Mouse (Mus musculus) intestine, postnatal 0 days (tissue): ENCODE measurements around the gene Snrnp48. TPM values are rescaled to one million over a fixed set of nuclear protein-coding genes. Genes with fewer than 3 reads are reported as not detected.

Experiments
- ATAC-seq: fragments of 200-750 bp; cut with Nextera tagmentation; 2 replicates; pipeline ENCODE4 v1.8.0; 2017; ENCODE audit warnings: mild to moderate bottlenecking, moderate TSS enrichment, moderate library complexity
- H3K27ac ChIP-seq: fragments of 300-500 bp; sonication (generic); 2 replicates; pipeline ENCODE4 v1.5.1; 2014; ENCODE audit warnings: mild to moderate bottlenecking, low read depth, low read length, moderate library complexity
- H3K27me3 ChIP-seq: fragments of 300-500 bp; sonication (generic); replicated peaks from 2 replicates; pipeline ENCODE4 v1.6.1; 2014; ENCODE audit warnings: low read length, mixed read lengths; ENCODE audit not compliant: control insufficient read depth, insufficient read depth
- H3K36me3 ChIP-seq: fragments of 300-500 bp; sonication (generic); 2 replicates; pipeline ENCODE4 v1.6.1; 2014; ENCODE audit warnings: mild to moderate bottlenecking, moderate library complexity; ENCODE audit not compliant: control insufficient read depth, insufficient read depth
- H3K4me1 ChIP-seq: fragments of 300-500 bp; sonication (generic); replicated peaks from 2 replicates; pipeline ENCODE4 v1.6.1; 2014; ENCODE audit warnings: antibody characterized with exemption, low read length, mixed read lengths; ENCODE audit not compliant: control insufficient read depth, insufficient read depth
- H3K4me2 ChIP-seq: fragments of 300-500 bp; sonication (generic); replicated peaks from 2 replicates; pipeline ENCODE4 v1.6.1; 2014; ENCODE audit warnings: low read depth, mild to moderate bottlenecking, moderate library complexity
- H3K4me3 ChIP-seq: fragments of 300-500 bp; sonication (generic); 2 replicates; pipeline ENCODE4 v1.5.1; 2014; ENCODE audit warnings: low read depth, low read length
- H3K9ac ChIP-seq: fragments of 300-500 bp; sonication (generic); 2 replicates; pipeline ENCODE4 v1.6.1; 2014; ENCODE audit warnings: mild to moderate bottlenecking, low read depth, low read length
- H3K9me3 ChIP-seq: fragments of 300-500 bp; sonication (generic); 2 replicates; pipeline ENCODE4 v1.6.1; 2016; ENCODE audit warnings: mixed run types; ENCODE audit not compliant: control insufficient read depth
- CTCF ChIP-seq: sonication (generic); IDR thresholded peaks from 2 replicates; pipeline ENCODE4 v1.5.1; 2016; ENCODE audit warnings: low read depth, mild to moderate bottlenecking, control low read depth, antibody characterized with exemption, moderate library complexity
- WGBS: fragments of 180-500 bp; shearing (Covaris S2); extraction: QIAGEN DNeasy Blood & Tissue Kit; methylation state at CpG from one replicate; pipeline ENCODE4 v1.1.7; 2014; 5-methylcytosine and 5-hydroxymethylcytosine counted together
- polyA plus RNA-seq: library from polyadenylated mRNA; unstranded; fragments of >200 nt; fragmentation: Nextera tagmentation; extraction: Ambion mirVana; gene quantifications from 2 replicates; pipeline ENCODE4 v1.2.1, GENCODE M21; 2015

Gene Snrnp48
- 19.5 and 23.8 TPM in 2 replicates for polyA plus RNA-seq

GRCm38 (mm10) chr13:38204702-38205482 lies at the start of gene Snrnp48:
Snrnp48 (plus strand) TSS chr13:38204938.
- no peak for TF ChIP-seq CTCF

GRCm38 (mm10) chr13:38155523-38155922 lies 49.2 kb upstream of the Snrnp48 start:
- ATAC-seq, result 0 out of 2 replicates have a peak, but pooled peaks have one; percentile 9
- no peak overlapping the region for H3K4me3 ChIP-seq

More at GRCm38 (mm10) chr13:38204702-38205482, at the start of gene Snrnp48:
- peak; percentile 94 for ATAC-seq
- WGBS, result under 1% methylated on average over 59 of the region's 59 CpGs
- Histone ChIP-seq H3K4me2 (peak within 1 kb of the TSS; percentile 74), H3K27ac (peak within 1 kb of the TSS; percentile 90), H3K36me3 (no peaks in the 10 kb centered on the region), H3K4me3 (peak within 1 kb of the TSS; percentile 88), H3K9ac (peak within 1 kb of the TSS; percentile 86), H3K9me3 (no peaks in the 10 kb centered on the region), H3K4me1 (peaks cover 5% of the 10 kb centered on the region), H3K27me3 (no peaks in the 10 kb centered on the region)

GRCm38 (mm10) chr13:38157635-38158034 lies 47.1 kb upstream of the Snrnp48 start:
- no peak for ATAC-seq
- Histone ChIP-seq H3K9me3 (no peaks in the 10 kb centered on the region), H3K4me3 (no peak overlapping the region), H3K27me3 (no peaks in the 10 kb centered on the region), H3K9ac (no peak overlapping the region), H3K27ac (no peak overlapping the region), H3K4me2 (no peak overlapping the region), H3K36me3 (no peaks in the 10 kb centered on the region), H3K4me1 (peaks cover 2% of the 10 kb centered on the region; the same call in 1 of the 2 replicates)
- 37% methylated on average over 6 of the region's 6 CpGs for WGBS
- TF ChIP-seq CTCF, result no peak

More at GRCm38 (mm10) chr13:38155523-38155922, 49.2 kb upstream of the Snrnp48 start:
- no peak overlapping the region for H3K9ac ChIP-seq
- no peaks in the 10 kb centered on the region for H3K36me3 ChIP-seq
- 0 out of 2 replicates have a peak, but pooled peaks cover 3% of the 10 kb centered on the region for H3K27me3 ChIP-seq
- H3K9me3 ChIP-seq, result no peaks in the 10 kb centered on the region
- WGBS, result 6% methylated on average over 2 of the region's 2 CpGs
- H3K27ac ChIP-seq, result no peak overlapping the region
- no peak for TF ChIP-seq CTCF
- H3K4me1 ChIP-seq, result no peaks in the 10 kb centered on the region; the same call in 1 of the 2 replicates
- H3K4me2 ChIP-seq, result no peak overlapping the region

- H3K4me3 ChIP-seq, result no peak overlapping the region
- peak; percentile 77 for ATAC-seq
- TF ChIP-seq CTCF, result peak; percentile 75
- H3K27me3 ChIP-seq, result no peaks in the 10 kb centered on the region
- peaks cover 8% of the 10 kb centered on the region; the same call in 1 of the 2 replicates for H3K36me3 ChIP-seq
- WGBS, result 55% methylated on average over 2 of the region's 2 CpGs
- peak overlapping the region; percentile 16; the same call in 1 of the 2 replicates for H3K27ac ChIP-seq
- H3K9me3 ChIP-seq, result no peaks in the 10 kb centered on the region
- H3K9ac ChIP-seq, result no peak overlapping the region
- peaks cover 2% of the 10 kb centered on the region; the same call in 1 of the 2 replicates for H3K4me1 ChIP-seq
- H3K4me2 ChIP-seq, result no peak overlapping the region
These were observed 42.7 kb upstream of the Snrnp48 start for GRCm38 (mm10) chr13:38162002-38162401.

GRCm38 (mm10) chr13:38162668-38163067 lies 42.1 kb upstream of the Snrnp48 start:
- H3K4me3 ChIP-seq, result no peak overlapping the region
- WGBS, result 33% methylated on average over 11 of the region's 11 CpGs
- H3K36me3 ChIP-seq, result peaks cover 11% of the 10 kb centered on the region; the same call in 1 of the 2 replicates
- H3K4me1 ChIP-seq, result peaks cover 2% of the 10 kb centered on the region; the same call in 1 of the 2 replicates
- no peaks in the 10 kb centered on the region for H3K9me3 ChIP-seq
- H3K4me2 ChIP-seq, result no peak overlapping the region
- peak overlapping the region; percentile 41; the same call in 1 of the 2 replicates for H3K27ac ChIP-seq
- no peak for TF ChIP-seq CTCF
- peak; percentile 46; the same call in 1 of the 2 replicates for ATAC-seq
- H3K27me3 ChIP-seq, result no peaks in the 10 kb centered on the region
- no peak overlapping the region for H3K9ac ChIP-seq

GRCm38 (mm10) chr13:38164932-38165331 lies 39.8 kb upstream of the Snrnp48 start:
- Histone ChIP-seq H3K36me3 (peaks cover 23% of the 10 kb centered on the region; the same call in 1 of the 2 replicates), H3K4me2 (no peak overlapping the region), H3K9ac (no peak overlapping the region), H3K4me1 (peaks cover 2% of the 10 kb centered on the region; the same call in 1 of the 2 replicates), H3K27me3 (no peaks in the 10 kb centered on the region), H3K9me3 (no peaks in the 10 kb centered on the region), H3K4me3 (no peak overlapping the region), H3K27ac (no peak overlapping the region)
- no peak for ATAC-seq
- TF ChIP-seq CTCF, result no peak
- WGBS, result 86% methylated on average over 11 of the region's 11 CpGs
